Mouse (Mus musculus) retina, postnatal 7 days (tissue): ENCODE measurements around the gene Tmem30c.

Source experiments
- DNase-seq: peaks from one replicate; pipeline ENCODE4 v3.0.0-alpha.2; 2012; ENCODE audit warnings: low read depth, low spot score

The Tmem30c gene

DNA sequence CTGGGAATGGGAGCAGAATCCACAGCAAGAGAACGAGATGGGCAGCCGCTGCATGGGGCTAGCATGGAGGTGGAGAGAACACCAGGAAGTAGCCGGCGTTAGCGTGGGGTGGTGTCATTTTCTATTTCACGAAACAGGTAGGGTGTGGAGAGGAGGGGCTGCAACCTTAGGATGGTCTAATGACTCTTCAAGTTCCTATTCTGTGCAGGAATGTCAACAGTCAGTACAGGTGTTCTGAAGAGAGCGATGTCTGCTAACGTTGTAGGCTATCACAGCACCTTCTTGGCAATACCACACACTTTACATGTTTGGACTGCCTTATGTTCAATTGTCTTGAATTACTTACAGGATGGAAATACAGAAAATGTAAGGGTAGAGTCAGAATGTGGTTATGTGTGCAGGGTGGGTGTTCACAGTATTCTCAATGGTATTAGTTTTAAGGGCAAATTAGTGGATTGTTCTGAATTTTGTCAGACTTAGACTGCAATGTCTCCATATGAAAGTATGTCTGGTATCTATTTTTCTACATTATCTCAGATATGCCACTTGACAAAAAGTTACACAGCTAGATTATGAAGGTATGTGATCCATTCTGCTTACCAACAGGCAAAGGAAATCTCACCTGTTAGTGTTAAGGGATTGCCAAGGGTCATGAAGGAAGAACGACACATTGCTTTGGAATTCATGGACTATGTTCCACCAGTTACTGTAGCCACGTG lies 2.7 kb upstream of the Tmem30c start:
- no peak for DNase-seq

GRCm38 (mm10) chr16:57292296-57292695 lies 369 bp downstream of the Tmem30c start:
- DNase-seq: no peak

- no peak for DNase-seq
Observed at GRCm38 (mm10) chr16:57291696-57292095, 969 bp downstream of the Tmem30c start.

GRCm38 (mm10) chr16:57281417-57281816 lies 11.2 kb downstream of the Tmem30c start:
- DNase-seq: no peak

DNA sequence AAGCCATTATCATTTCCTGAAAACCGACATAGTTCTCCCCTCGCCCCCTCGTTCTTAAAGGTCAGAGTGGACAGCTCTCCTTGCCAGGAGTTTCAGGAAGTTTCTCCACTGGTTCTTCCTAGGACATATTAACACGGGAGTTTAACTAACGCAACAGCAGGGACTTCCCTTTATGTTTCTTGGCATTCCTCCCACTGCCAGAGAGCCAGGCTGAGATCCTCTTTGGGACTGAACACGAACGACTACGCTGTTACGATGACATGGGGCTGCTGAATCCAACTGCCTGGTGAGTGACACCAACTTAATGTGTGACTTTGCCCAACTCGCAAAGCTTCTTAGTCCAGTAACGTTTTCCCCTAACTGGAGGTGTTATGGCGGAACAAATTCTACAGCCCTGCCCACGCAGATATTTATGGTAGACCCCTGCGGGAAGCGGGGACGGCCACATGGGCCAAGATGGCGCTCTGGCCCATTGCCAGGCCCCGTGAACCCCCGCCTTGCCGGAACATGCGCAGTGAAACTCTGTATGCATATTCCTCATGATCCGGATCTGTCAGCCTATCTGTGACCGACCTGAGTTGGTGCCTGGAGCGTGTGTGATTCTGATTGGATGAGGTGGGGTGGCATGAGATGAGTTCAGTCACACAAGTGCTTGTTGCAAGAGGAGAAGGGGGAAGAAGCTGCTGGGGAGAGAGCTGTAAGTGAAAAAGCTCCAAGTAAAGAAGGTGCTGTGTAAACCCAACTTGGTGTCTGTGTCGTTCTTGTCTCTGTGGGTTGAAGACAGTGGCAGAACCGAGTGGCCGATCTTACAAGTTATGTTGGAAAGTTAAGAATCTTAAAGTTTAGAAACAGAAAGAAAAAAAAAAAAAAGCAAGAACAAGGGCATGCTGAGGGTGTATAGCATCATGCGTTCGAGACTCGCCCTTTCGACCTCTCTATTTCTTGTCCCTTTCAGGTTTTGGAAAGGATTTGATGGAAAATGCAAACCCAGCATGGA lies 12.1 kb downstream of the Tmem30c start:
- no peak for DNase-seq

DNA sequence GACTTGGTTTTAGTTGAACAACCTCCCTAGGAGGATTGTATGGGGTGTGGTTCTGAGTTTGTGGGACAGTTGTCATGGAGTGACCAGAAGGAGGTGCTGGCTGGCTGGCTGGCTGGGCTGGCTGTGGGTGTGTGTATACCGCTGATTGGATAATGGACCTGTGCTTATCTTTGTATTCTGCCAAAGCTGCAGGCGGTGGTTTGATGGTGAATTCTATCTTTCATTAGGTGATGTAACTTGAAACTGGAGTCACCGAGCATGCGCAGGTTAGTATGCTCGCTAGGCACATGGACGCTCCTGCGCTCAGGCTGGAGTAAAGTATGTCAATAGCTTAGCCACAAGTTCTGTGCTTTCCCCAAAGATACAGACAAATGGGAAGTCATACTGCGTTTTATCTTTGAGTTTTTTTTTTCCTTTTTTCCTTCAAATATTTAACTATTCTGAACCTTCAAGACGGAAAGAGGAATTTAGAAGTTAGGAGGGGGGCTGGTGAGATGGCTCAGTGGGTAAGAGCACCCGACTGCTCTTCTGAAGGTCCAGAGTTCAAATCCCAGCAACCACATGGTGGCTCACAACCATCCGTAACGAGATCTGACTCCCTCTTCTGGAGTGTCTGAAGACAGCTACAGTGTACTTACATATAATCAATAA lies 13.6 kb downstream of the Tmem30c start:
- no peak for DNase-seq

DNA sequence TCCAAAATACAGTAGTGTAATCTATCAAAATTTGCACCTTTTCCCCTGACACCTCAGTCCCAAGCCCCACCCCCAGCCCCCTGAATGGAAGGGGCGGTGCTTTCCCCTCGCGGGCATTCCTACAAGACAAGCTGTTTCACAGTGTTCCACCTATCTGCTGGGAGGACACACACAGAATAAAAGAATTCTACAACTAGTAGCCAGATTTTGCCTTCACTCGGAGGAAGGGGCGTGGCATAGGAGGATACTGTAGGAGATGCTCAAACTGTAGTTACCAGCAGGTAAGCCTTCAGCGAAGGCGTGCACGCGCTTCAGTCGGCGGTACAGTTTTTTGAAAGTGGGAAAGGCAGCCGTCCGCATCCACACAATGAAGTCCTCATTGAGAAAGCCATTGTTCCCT lies 22.9 kb downstream of the Tmem30c start:
- no peak for DNase-seq

GRCm38 (mm10) chr16:57268058-57268841 lies 24.4 kb downstream of the Tmem30c start:
- DNase-seq: no peak

DNA sequence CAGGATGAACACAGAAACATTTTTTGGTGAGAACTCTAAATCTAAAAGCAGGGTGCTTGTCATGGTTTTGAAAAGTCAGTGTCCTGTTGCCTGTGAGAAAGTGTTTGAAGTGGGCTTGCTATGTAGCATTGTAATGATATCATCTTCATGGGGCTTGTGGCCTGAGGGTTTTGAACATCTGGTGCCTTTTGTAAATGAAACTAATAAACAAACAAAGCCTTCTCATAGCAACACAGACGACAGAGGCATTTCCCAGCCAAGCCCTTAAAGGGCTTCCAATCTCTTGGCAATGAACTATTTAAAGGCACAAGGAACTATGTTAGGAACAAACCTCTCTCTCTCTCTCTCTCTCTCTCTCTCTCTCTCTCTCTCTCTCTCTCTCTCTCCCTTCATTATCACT lies 25.6 kb downstream of the Tmem30c start:
- DNase-seq: no peak

GRCm38 (mm10) chr16:57260152-57260551 lies 32.5 kb downstream of the Tmem30c start:
- DNase-seq: no peak

GRCm38 (mm10) chr16:57259356-57260083 lies 33.1 kb downstream of the Tmem30c start:
- no peak for DNase-seq

- no peak for DNase-seq
Observed at GRCm38 (mm10) chr16:57251589-57252421, 40.9 kb downstream of the Tmem30c start.

GRCm38 (mm10) chr16:57250991-57251390 lies 41.7 kb downstream of the Tmem30c start:
- no peak for DNase-seq

DNA sequence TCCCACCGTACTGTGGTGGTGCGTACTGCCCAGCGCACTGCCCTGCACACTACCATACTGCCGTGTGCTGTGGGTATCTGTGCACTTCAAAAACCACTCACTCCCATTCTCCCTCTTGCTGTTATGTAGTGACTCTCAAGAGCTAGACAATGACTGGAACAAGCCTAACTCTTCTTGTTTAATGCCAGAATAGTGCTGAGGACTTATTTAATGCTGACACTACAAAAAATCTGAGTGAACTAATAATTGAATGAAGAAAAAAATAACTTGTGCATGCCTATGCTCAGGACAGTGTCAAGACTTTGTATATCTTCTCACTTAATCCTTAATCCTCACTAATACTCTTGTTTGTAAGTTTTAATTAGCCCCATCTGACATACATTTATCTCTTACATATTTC lies 45.2 kb downstream of the Tmem30c start:
- DNase-seq: no peak

GRCm38 (mm10) chr16:57246596-57246995 lies 46.1 kb downstream of the Tmem30c start:
- DNase-seq: no peak

DNA sequence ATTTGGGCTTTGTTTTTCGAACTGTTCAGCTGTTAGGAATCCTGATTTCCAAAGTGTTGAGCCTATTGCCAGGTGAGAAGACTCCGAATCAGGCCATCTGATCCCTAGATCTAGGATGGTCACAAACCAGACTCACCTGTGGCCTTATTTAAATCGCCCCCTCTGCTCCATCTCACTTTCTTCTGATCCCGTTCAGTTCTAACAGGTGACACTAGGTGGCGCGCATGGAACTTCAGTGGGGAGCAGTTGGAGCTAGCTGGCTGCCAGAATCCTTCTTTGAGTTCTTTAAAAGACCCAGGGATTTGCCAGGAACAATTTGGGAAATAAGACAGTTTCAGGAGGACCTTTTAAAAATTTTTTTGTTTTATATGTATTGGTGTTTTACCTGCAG lies 48.8 kb downstream of the Tmem30c start:
- DNase-seq: peak; percentile 56

- no peak for DNase-seq
Observed at GRCm38 (mm10) chr16:57243205-57243857, 49.3 kb downstream of the Tmem30c start.

DNA sequence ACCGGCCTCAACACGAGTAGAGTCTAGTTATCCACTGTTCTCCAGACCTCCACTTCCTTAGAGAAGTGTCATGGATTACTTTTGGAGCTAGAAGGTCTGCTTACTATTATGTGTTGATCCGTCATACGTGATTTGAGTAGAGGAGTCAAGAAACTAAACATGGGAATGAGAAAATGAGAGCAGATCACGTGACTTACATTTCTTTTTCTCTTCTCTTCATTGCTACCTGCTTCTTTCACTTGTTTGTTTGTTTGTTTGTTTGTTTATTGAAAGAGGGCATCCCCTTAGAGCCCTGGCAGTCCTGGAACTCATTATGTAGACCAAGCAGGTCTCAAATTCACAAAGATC lies 49.8 kb downstream of the Tmem30c start:
- DNase-seq: no peak

GRCm38 (mm10) chr16:57235871-57236510 lies 56.7 kb downstream of the Tmem30c start:
- no peak for DNase-seq
